Mouse (Mus musculus): ENCODE results near the gene Cfap77. TPM values are rescaled to one million over a fixed set of nuclear protein-coding genes. Genes with fewer than 3 reads are reported as not detected.

The Cfap77 gene
- polyA plus RNA-seq, 1 experiment, result 0.04 TPM

Other genes with a start within 250 kb of the Cfap77 start
- gene Gtf3c4, start 214.7 kb downstream of the Cfap77 start, polyA plus RNA-seq (2012; rRNA removed), result 4.0 and 7.0 TPM in 2 replicates
- 2.6 and 3.0 TPM in 2 replicates for gene Ddx31, start 214.7 kb downstream of the Cfap77 start, polyA plus RNA-seq (2012; rRNA removed)
- gene Barhl1, start 138.4 kb downstream of the Cfap77 start, polyA plus RNA-seq (2012; rRNA removed), result 0.02 TPM in 1 of 2 replicates, not detected in the other
- 5.0 and 6.8 TPM in 2 replicates for gene Ttf1, start 5.2 kb upstream of the Cfap77 start, polyA plus RNA-seq (2012; rRNA removed)
- gene Setx, start 69.1 kb upstream of the Cfap77 start, polyA plus RNA-seq (2012; rRNA removed), result 2.1 and 4.5 TPM in 2 replicates
- 6.0 and 7.8 TPM in 2 replicates for gene Ntng2, start 197.9 kb upstream of the Cfap77 start, polyA plus RNA-seq (2012; rRNA removed)

Data from large intestine, adult 2 months (tissue).